Mouse (Mus musculus): ENCODE results near the gene Gstz1. TPM values are rescaled to one million over a fixed set of nuclear protein-coding genes. Genes with fewer than 3 reads are reported as not detected.

Gene Gstz1
- 100 to 1,000 TPM; 104 to 140 TPM for total RNA-seq (2021)
- long read RNA-seq, experiment 1, transcript Gstz1-204 (9 exons, 724 nt): major isoform, 79 of 218 reads
- long read RNA-seq, experiment 1, transcript Gstz1-201 (9 exons, 1,656 nt): minor isoform, 58 of 218 reads
- long read RNA-seq, experiment 1, partial matches to known transcripts: 59 of 218 reads
- long read RNA-seq, experiment 1, other reads (novel, unspliced or antisense): 21 of 218 reads
- long read RNA-seq, experiment 2, transcript Gstz1-204 (9 exons, 724 nt): minor isoform, 14 of 87 reads
- long read RNA-seq, experiment 2, transcript Gstz1-201 (9 exons, 1,656 nt): major isoform, 39 of 87 reads
- long read RNA-seq, experiment 2, partial matches to known transcripts: 4 of 87 reads
- long read RNA-seq, experiment 2, other reads (novel, unspliced or antisense): 27 of 87 reads

DNA sequence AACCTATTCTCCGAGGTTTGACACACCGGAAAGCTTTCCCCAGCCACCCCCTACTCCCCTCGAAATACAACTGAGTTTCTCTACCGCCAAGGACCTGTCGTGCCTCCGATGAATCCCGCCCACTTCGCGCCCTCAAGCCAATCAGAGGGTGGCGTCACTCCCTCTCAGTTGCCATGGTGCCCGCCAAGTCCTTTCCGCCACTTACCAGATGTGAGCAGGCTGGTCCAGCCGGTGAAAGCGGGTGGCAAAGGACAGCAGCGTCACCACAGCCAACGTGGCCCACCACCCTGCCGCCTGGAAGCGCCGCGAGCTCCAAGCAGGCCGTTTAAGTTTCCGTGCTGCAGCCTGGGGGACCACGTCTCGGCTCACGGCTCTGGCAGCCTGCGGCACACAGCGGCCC is at the start of gene Gstz1:
Gene Gstz1 (plus strand): TSS at position 200 of the 400 bp plus-strand sequence.
- peak; percentile 91 for DNase-seq

DNA sequence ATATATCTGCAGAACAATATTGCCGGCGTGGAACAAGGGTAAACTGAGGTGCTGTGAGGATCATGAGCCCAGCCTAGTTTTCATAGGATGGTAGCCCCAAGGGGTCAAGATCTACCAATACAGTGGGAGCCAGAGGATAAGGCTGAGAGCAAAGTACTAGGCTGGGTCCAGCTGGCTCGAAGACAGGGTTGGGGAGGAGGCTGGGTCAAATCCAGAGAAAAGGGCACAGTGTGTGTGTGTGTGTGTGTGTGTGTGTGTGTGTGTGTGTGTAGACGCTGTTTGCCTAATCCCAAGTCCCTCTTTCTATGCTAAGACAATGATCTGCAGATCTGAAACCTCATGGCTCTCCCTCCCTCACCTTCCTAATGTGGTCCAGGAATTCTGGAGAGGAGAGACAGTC is 46.6 kb upstream of the Gstz1 start:
- peak; percentile 22 for DNase-seq

GRCm38 (mm10) chr12:87102165-87102631 is 44.8 kb upstream of the Gstz1 start, which contains the start of gene Ngb:
Gene Ngb (minus strand): TSS chr12:87102539.
- DNase-seq: no peak

DNA sequence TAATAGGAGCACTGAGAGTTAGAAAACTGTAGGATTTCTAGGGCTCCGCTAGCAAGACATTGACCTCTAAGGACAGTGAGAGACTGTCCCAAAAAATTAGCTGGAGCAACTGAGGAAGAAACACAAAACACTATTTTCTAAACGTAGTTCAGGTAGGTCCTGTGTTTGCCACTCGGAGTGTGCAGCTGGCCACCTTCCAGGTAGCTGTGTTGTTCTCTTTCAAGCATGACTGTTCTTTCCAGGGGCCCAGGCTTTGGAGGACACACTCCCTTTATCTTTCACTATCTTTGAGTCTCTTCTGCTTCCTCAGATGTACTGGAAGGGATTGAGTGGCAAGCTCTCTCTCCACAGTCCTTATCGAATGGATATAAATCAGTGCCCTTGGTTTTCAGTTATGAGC is 43.5 kb upstream of the Gstz1 start:
- no peak for DNase-seq

DNA sequence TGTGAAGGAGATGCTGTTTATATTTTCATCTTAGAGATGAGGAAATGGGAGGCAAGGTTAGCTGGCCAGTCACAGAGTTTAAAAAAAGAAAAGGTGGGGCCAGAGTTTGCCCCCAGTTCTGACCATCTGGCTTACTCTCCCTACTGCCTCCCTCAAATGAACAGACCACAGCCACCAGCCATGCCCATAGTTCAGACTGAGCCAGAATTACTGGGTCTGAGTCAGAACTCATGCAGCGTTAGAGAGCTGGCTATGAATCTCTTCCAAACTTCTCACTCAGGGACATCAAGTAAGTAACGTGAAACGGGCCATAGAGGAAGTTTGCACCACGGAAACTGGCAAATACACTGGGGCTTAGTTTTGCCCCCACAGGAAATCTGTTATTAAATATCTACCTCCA is 42.2 kb upstream of the Gstz1 start:
- no peak for DNase-seq

- no peak for DNase-seq
Measured at GRCm38 (mm10) chr12:87107357-87107977, 39.5 kb upstream of the Gstz1 start.

GRCm38 (mm10) chr12:87121918-87122589 is 24.9 kb upstream of the Gstz1 start:
- no peak for DNase-seq

DNA sequence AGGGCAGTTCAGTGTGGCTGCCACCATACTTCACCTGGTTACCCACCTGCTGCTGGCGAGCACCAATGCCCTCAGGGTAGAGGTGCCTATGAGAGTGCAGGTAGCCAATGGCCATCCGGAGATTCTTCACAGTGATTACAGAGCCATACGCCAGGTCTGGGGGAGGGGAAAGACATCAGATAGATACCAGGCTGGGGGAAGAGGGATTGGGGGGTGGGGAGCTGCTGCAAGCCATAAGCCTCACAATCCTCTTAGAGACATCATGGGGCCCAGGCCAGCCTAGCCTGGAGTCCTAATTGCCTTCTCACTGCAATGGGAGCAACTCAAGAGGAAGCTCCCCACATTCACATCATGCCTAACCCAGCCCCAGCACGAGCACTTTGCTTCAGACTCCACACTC is 19.7 kb upstream of the Gstz1 start:
- no peak for DNase-seq

DNA sequence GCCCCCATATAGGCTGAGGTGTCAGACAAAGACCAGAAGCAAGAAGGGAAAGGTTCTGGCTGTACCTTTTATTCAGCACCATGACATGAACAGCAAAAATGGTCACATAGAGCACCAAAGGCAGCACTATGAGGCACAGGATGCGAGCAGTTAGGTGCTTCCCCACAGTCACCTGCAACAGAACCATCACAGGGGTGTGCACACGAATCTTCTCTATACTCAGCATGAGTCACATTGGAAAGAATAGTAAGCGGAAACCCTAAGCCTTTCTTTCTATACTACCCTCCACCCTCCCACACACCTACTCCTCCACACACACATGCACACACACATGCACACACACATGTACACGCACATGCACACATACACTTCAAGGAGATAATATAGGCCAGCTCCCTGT is 16.7 kb upstream of the Gstz1 start:
- no peak for DNase-seq

- peak; percentile 51 for DNase-seq
Measured at GRCm38 (mm10) chr12:87131181-87131580, 15.8 kb upstream of the Gstz1 start.

GRCm38 (mm10) chr12:87131619-87132018 is 15.3 kb upstream of the Gstz1 start:
- DNase-seq: peak; percentile 68

DNA sequence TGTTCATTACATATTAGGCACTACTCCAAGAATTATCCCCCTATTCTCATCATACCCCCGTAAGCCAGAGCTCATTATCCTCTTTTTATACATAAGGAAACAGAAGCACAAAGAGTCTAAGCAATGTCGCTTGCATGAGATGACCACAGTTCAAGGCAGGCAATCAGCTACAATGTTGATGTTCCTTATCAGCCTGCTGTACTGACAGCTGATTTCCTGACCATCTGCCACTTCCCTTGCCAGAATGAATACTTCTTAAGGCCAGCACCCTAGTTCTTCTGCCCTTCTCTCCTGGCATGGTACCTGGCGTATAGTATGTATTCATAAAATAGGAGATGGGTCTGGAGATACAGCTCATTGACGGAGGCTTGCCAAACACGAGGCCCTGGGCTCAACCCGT is 14.8 kb upstream of the Gstz1 start:
- no peak for DNase-seq

GRCm38 (mm10) chr12:87132784-87133183 is 14.2 kb upstream of the Gstz1 start:
- no peak for DNase-seq

GRCm38 (mm10) chr12:87137439-87138341 is 9.3 kb upstream of the Gstz1 start:
- no peak for DNase-seq

- DNase-seq: no peak
Measured at GRCm38 (mm10) chr12:87138342-87138701, 8.6 kb upstream of the Gstz1 start.

- DNase-seq: no peak
Measured at GRCm38 (mm10) chr12:87138768-87139167, 8.2 kb upstream of the Gstz1 start.

- DNase-seq: no peak
Measured at GRCm38 (mm10) chr12:87142156-87142555, 4.8 kb upstream of the Gstz1 start.

- peak; percentile 93 for DNase-seq
Measured at GRCm38 (mm10) chr12:87147395-87148089, 577 bp downstream of the Gstz1 start, which contains the start of gene Pomt2. Gene Pomt2 (minus strand): TSS chr12:87147968.

DNA sequence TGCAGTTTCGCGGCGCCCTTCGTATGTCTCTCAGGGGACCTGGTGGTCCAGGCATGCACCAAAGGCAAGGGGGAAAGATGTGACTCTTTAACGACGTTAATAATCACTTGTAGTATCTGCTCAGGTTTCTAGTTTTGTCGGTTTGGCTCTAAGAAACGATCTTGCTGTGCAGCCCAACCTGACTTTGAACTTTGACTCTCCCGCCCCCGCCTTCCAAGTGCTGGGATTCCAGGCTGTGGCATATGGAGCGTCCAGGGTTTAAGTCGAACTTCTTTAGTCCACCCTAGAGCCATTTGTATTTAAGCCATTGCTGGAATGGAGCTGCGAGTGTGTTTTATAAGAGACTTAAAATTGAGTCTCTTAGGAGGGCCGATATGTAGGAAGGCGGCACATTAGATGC is 1.2 kb downstream of the Gstz1 start:
- DNase-seq: peak; percentile 41

GRCm38 (mm10) chr12:87149471-87149870 is 2.5 kb downstream of the Gstz1 start:
- DNase-seq: no peak

- DNase-seq: peak; percentile 62
Measured at GRCm38 (mm10) chr12:87154448-87154847, 7.5 kb downstream of the Gstz1 start.
